8 mouse cellular contexts compared by ENCODE assay signal in genomic region chr14:55214507-55214906, GRCm38 (mm10). TPM values are rescaled to one million over a fixed set of nuclear protein-coding genes. Genes with fewer than 3 reads are reported as not detected.
DNase-seq lines count a peak whose midpoint lies in the region; ATAC-seq and TF ChIP-seq lines count a peak whose summit lies in the region.

No protein-coding gene starts in this region.

- WGBS in forebrain, embryonic 14.5 days, result 61% methylated on average over 4 of the region's 4 CpGs
- WGBS in forebrain, embryonic 16.5 days, result 57% methylated on average over 4 of the region's 4 CpGs
- WGBS in liver, adult 2 months, result 52% methylated on average over 4 of the region's 4 CpGs
- WGBS in liver, embryonic 11.5 days, result 59% methylated on average over 4 of the region's 4 CpGs
- WGBS in bone marrow, adult 2 months, result 49% methylated on average over 4 of the region's 4 CpGs
- WGBS in midbrain, postnatal 0 days, result 51% methylated on average over 4 of the region's 4 CpGs

- H3K4me3 ChIP-seq in forebrain, embryonic 14.5 days (ENCODE audit: low read depth, low read length), result no peak overlapping the region
- H3K4me3 ChIP-seq in forebrain, embryonic 16.5 days (replicated peaks; ENCODE audit: low read length), result no peak overlapping the region
- no peak overlapping the region for H3K4me3 ChIP-seq in liver, adult 2 months (ENCODE audit: insufficient read depth, low read depth, low read length)
- H3K4me3 ChIP-seq in liver, embryonic 11.5 days (ENCODE audit: low read depth, low read length), result no peak overlapping the region
- no peak overlapping the region for H3K4me3 ChIP-seq in bone marrow, adult 2 months (replicated peaks; ENCODE audit: control insufficient read depth, low read depth, low read length)
- no peak overlapping the region for H3K4me3 ChIP-seq in midbrain, postnatal 0 days (ENCODE audit: low read depth, low read length)

- H3K27me3 ChIP-seq in forebrain, embryonic 14.5 days (replicated peaks; ENCODE audit: control insufficient read depth, insufficient read depth, low read length), result no peaks in the 10 kb centered on the region
- H3K27me3 ChIP-seq in forebrain, embryonic 16.5 days (replicated peaks; ENCODE audit: control insufficient read depth, insufficient read depth, low read length), result no peaks in the 10 kb centered on the region
- 0 out of 2 replicates have a peak, but pooled peaks cover 2% of the 10 kb centered on the region for H3K27me3 ChIP-seq in liver, adult 2 months (ENCODE audit: control insufficient read depth, insufficient read depth, low read length)
- H3K27me3 ChIP-seq in liver, embryonic 11.5 days (replicated peaks; ENCODE audit: control insufficient read depth, insufficient read depth, low read length), result no peaks in the 10 kb centered on the region
- no peaks in the 10 kb centered on the region for H3K27me3 ChIP-seq in midbrain, postnatal 0 days (ENCODE audit: insufficient read depth, low read length)

- no peaks in the 10 kb centered on the region for H3K9me3 ChIP-seq in forebrain, embryonic 14.5 days (replicated peaks; ENCODE audit: control insufficient read depth, low read length)
- no peaks in the 10 kb centered on the region for H3K9me3 ChIP-seq in forebrain, embryonic 16.5 days (ENCODE audit: control insufficient read depth, low read length)
- H3K9me3 ChIP-seq in liver, embryonic 11.5 days (ENCODE audit: control insufficient read depth, low read length), result no peaks in the 10 kb centered on the region
- H3K9me3 ChIP-seq in midbrain, postnatal 0 days (ENCODE audit: low read length), result no peaks in the 10 kb centered on the region

- peak; percentile 46 for TF ChIP-seq CTCF in liver, adult 2 months (IDR thresholded peaks at IDR 0.05; ENCODE audit: low read depth, low read length)
- TF ChIP-seq CTCF in bone marrow, adult 2 months (IDR thresholded peaks at IDR 0.05; ENCODE audit: control insufficient read depth, insufficient read depth, low read length), result peak; percentile 39; the same call in 1 of the 2 replicates
- TF ChIP-seq CTCF in midbrain, postnatal 0 days (IDR thresholded peaks at IDR 0.05), result peak; percentile 61

- no peak for ATAC-seq in forebrain, embryonic 14.5 days
- no peak for ATAC-seq in forebrain, embryonic 16.5 days
- ATAC-seq in liver, embryonic 11.5 days (replicated peaks; ENCODE audit: low FRiP score), result no peak
- no peak for ATAC-seq in midbrain, postnatal 0 days (ENCODE audit: low FRiP score)

- no peaks in the 10 kb centered on the region for H3K79me2 ChIP-seq in liver, adult 2 months (ENCODE audit: control insufficient read depth, insufficient read depth, low read length)

- no peak for TF ChIP-seq POLR2A in liver, adult 2 months (IDR thresholded peaks at IDR 0.05; ENCODE audit: extremely low read depth, insufficient read depth, low read length)
- TF ChIP-seq POLR2A in bone marrow, adult 2 months (IDR thresholded peaks at IDR 0.05; ENCODE audit: borderline replicate concordance, control insufficient read depth, low read depth, low read length), result no peak

- H3K4me2 ChIP-seq in forebrain, embryonic 14.5 days (ENCODE audit: low read length), result no peak overlapping the region
- H3K4me2 ChIP-seq in forebrain, embryonic 16.5 days (ENCODE audit: low read length), result no peak overlapping the region
- no peak overlapping the region for H3K4me2 ChIP-seq in liver, embryonic 11.5 days
- H3K4me2 ChIP-seq in midbrain, postnatal 0 days (ENCODE audit: low read depth, low read length, poor library complexity, severe bottlenecking), result no peak overlapping the region

- DNase-seq in forebrain, embryonic 14.5 days (ENCODE audit: low spot score), result peak; percentile 38
- peak; percentile 48 for DNase-seq in liver, adult 2 months (ENCODE audit: extremely low read depth, low read depth, low spot score)
- DNase-seq in liver, embryonic 11.5 days (ENCODE audit: low spot score), result no peak
- DNase-seq in forelimb bud, embryonic 11.5 days (ENCODE audit: low read depth, low spot score), result peak; percentile 38
- no peak for DNase-seq in midbrain, postnatal 0 days (ENCODE audit: low spot score)
- DNase-seq in thymus, postnatal 36 days, result peak; percentile 56 to 66

- no peaks in the 10 kb centered on the region for H3K36me3 ChIP-seq in forebrain, embryonic 14.5 days (ENCODE audit: control insufficient read depth, insufficient read depth, low read length)
- no peaks in the 10 kb centered on the region for H3K36me3 ChIP-seq in forebrain, embryonic 16.5 days (ENCODE audit: control insufficient read depth, insufficient read depth)
- H3K36me3 ChIP-seq in liver, adult 2 months (ENCODE audit: control insufficient read depth, insufficient read depth, low read length), result no peaks in the 10 kb centered on the region
- no peaks in the 10 kb centered on the region for H3K36me3 ChIP-seq in liver, embryonic 11.5 days (ENCODE audit: control insufficient read depth, insufficient read depth, low read length)
- H3K36me3 ChIP-seq in midbrain, postnatal 0 days (ENCODE audit: insufficient read depth, low read length), result no peaks in the 10 kb centered on the region

- no peak overlapping the region for H3K27ac ChIP-seq in forebrain, embryonic 14.5 days (ENCODE audit: low read depth, low read length)
- H3K27ac ChIP-seq in forebrain, embryonic 16.5 days (ENCODE audit: low read length), result no peak overlapping the region
- H3K27ac ChIP-seq in liver, adult 2 months (replicated peaks; ENCODE audit: insufficient read depth, low read depth, low read length), result no peak overlapping the region
- H3K27ac ChIP-seq in liver, embryonic 11.5 days (ENCODE audit: low read depth, low read length), result no peak overlapping the region
- H3K27ac ChIP-seq in bone marrow, adult 2 months (ENCODE audit: control insufficient read depth, insufficient read depth, low read depth, low read length, poor library complexity), result no peak overlapping the region
- H3K27ac ChIP-seq in midbrain, postnatal 0 days (ENCODE audit: low read depth, low read length), result no peak overlapping the region

- H3K9ac ChIP-seq in forebrain, embryonic 14.5 days (ENCODE audit: low read length), result no peak overlapping the region
- no peak overlapping the region for H3K9ac ChIP-seq in forebrain, embryonic 16.5 days (replicated peaks; ENCODE audit: low read depth, low read length)
- no peak overlapping the region for H3K9ac ChIP-seq in liver, adult 2 months (ENCODE audit: low read depth, low read length)
- no peak overlapping the region for H3K9ac ChIP-seq in liver, embryonic 11.5 days (ENCODE audit: low read depth, low read length)
- H3K9ac ChIP-seq in midbrain, postnatal 0 days (replicated peaks; ENCODE audit: low read length, poor library complexity, severe bottlenecking), result no peak overlapping the region

- no peaks in the 10 kb centered on the region for H3K4me1 ChIP-seq in forebrain, embryonic 14.5 days (ENCODE audit: control insufficient read depth, insufficient read depth, low read length)
- H3K4me1 ChIP-seq in forebrain, embryonic 16.5 days (replicated peaks; ENCODE audit: control insufficient read depth, insufficient read depth, low read length), result no peaks in the 10 kb centered on the region
- no peaks in the 10 kb centered on the region for H3K4me1 ChIP-seq in liver, adult 2 months (ENCODE audit: control insufficient read depth, insufficient read depth, low read length)
- H3K4me1 ChIP-seq in liver, embryonic 11.5 days (replicated peaks; ENCODE audit: control insufficient read depth, insufficient read depth, low read length), result no peaks in the 10 kb centered on the region
- no peaks in the 10 kb centered on the region for H3K4me1 ChIP-seq in bone marrow, adult 2 months (ENCODE audit: control insufficient read depth, insufficient read depth, low read length)
- H3K4me1 ChIP-seq in midbrain, postnatal 0 days (ENCODE audit: insufficient read depth, low read length), result no peaks in the 10 kb centered on the region

RNA-seq across cellular contexts. Expression of gene Dhrs2, which starts 7.3 kb away (rescaled TPM):
- polyA plus RNA-seq in forebrain, embryonic 14.5 days (2014; fragmentation: Nextera tagmentation; extraction: Ambion mirVana), result 0.41 and 0.56 TPM in 2 replicates
- 0.26 TPM in 1 of 2 replicates, not detected in the other for polyA plus RNA-seq in forebrain, embryonic 16.5 days (2015; fragmentation: Nextera tagmentation; extraction: Ambion mirVana)
- total RNA-seq in liver, adult 2 months (2014; rRNA removed), result not detected in 2 replicates
- not detected in 2 replicates for polyA plus RNA-seq in liver, adult 2 months (2012; rRNA removed)
- polyA plus RNA-seq in liver, embryonic 11.5 days (2014; fragmentation: Nextera tagmentation; extraction: Ambion mirVana), result 0.22 TPM in 1 of 2 replicates, not detected in the other
- not detected in 2 replicates for polyA plus RNA-seq in bone marrow, adult 2 months (2011; ENCODE audit: insufficient read depth, insufficient read length, low replicate concordance, missing spikeins)
- 2.0 TPM in 1 of 2 replicates, not detected in the other for total RNA-seq in midbrain, postnatal 0 days (2014; rRNA removed)
- polyA plus RNA-seq in midbrain, postnatal 0 days (2015; fragmentation: Nextera tagmentation; extraction: Ambion mirVana), result 0.56 and 0.86 TPM in 2 replicates

Comparison
In these comparisons a context has a peak if more than half of its experiments do, and no peak if none do; other contexts are left out.
1. DNase-seq: peak in forebrain, embryonic 14.5 days (single experiment), liver, adult 2 months (single experiment), forelimb bud, embryonic 11.5 days (single experiment) and thymus, postnatal 36 days (2 of 2); none in liver, embryonic 11.5 days (single experiment) and midbrain, postnatal 0 days (single experiment).
2. Peak in every context shown above with its lines, with median percentiles within 50 percentile points of each other: CTCF ChIP-seq.